Mouse (Mus musculus) forebrain, embryonic 14.5 days (tissue): Measurements from ENCODE around the gene Ifngr2. TPM values are rescaled to one million over a fixed set of nuclear protein-coding genes. Genes with fewer than 3 reads are reported as not detected.

ENCODE experiments used
- ATAC-seq: fragments of 200-750 bp; cut with Nextera tagmentation; 2 replicates; pipeline ENCODE4 v1.8.0; 2017; ENCODE audit warnings: mild to moderate bottlenecking, moderate library complexity
- DNase-seq: peaks from one replicate; pipeline ENCODE4 v3.0.0-alpha.2; 2015; ENCODE audit warnings: low spot score
- H3K27ac ChIP-seq: fragments of 300-500 bp; sonication (generic); 2 replicates; pipeline ENCODE4 v1.5.1; 2014; ENCODE audit warnings: low read depth, mild to moderate bottlenecking, control low read depth, low read length, moderate library complexity
- H3K27me3 ChIP-seq: fragments of 300-500 bp; sonication (generic); replicated peaks from 2 replicates; pipeline ENCODE4 v1.6.1; 2014; ENCODE audit warnings: low read length, control low read depth, mixed read lengths; ENCODE audit not compliant: control insufficient read depth, insufficient read depth
- H3K36me3 ChIP-seq: fragments of 300-500 bp; sonication (generic); 2 replicates; pipeline ENCODE4 v1.6.1; 2014; ENCODE audit warnings: low read length, control low read depth; ENCODE audit not compliant: control insufficient read depth, insufficient read depth
- H3K4me1 ChIP-seq: fragments of 300-500 bp; sonication (generic); 2 replicates; pipeline ENCODE4 v1.6.1; 2014; ENCODE audit warnings: antibody characterized with exemption, low read length, control low read depth; ENCODE audit not compliant: control insufficient read depth, insufficient read depth
- H3K4me2 ChIP-seq: fragments of 300-500 bp; sonication (generic); 2 replicates; pipeline ENCODE4 v1.6.1; 2014; ENCODE audit warnings: mild to moderate bottlenecking, control low read depth, low read length
- H3K4me3 ChIP-seq: fragments of 300-500 bp; sonication (generic); 2 replicates; pipeline ENCODE4 v1.5.1; 2014; ENCODE audit warnings: low read depth, low read length, control low read depth
- H3K9ac ChIP-seq: fragments of 300-500 bp; sonication (generic); 2 replicates; pipeline ENCODE4 v1.6.1; 2014; ENCODE audit warnings: mild to moderate bottlenecking, low read length, control low read depth, moderate library complexity
- H3K9me3 ChIP-seq: fragments of 300-500 bp; sonication (generic); replicated peaks from 2 replicates; pipeline ENCODE4 v1.6.1; 2016; ENCODE audit warnings: low read length, control low read depth, mixed read lengths; ENCODE audit not compliant: control insufficient read depth
- WGBS: fragments of 180-500 bp; shearing (Covaris S2); extraction: QIAGEN DNeasy Blood & Tissue Kit; methylation state at CpG from one replicate; pipeline ENCODE4 v1.1.7; 2014; 5-methylcytosine and 5-hydroxymethylcytosine counted together
- polyA plus RNA-seq: library from polyadenylated mRNA; unstranded; fragments of >200 nt; fragmentation: Nextera tagmentation; extraction: Ambion mirVana; gene quantifications from 2 replicates; pipeline ENCODE4 v1.2.1, GENCODE M21; 2014

Gene Ifngr2
- polyA plus RNA-seq, 1 experiment from 2014 or later, result 77.3 TPM

GRCm38 (mm10) chr16:91566002-91566401 lies 19.1 kb downstream of the Ifngr2 start:
- ATAC-seq (no peak), DNase-seq (no peak)
- no peak overlapping the region for H3K4me2 ChIP-seq
- H3K27ac ChIP-seq, result no peak overlapping the region
- H3K27me3 ChIP-seq, result no peaks in the 10 kb centered on the region
- H3K9ac ChIP-seq, result no peak overlapping the region
- H3K36me3 ChIP-seq, result peaks cover 18% of the 10 kb centered on the region
- no peak overlapping the region for H3K4me3 ChIP-seq
- no peaks in the 10 kb centered on the region for H3K4me1 ChIP-seq
- no peaks in the 10 kb centered on the region for H3K9me3 ChIP-seq
- WGBS, result 92% methylated on average over 7 of the region's 7 CpGs

DNA sequence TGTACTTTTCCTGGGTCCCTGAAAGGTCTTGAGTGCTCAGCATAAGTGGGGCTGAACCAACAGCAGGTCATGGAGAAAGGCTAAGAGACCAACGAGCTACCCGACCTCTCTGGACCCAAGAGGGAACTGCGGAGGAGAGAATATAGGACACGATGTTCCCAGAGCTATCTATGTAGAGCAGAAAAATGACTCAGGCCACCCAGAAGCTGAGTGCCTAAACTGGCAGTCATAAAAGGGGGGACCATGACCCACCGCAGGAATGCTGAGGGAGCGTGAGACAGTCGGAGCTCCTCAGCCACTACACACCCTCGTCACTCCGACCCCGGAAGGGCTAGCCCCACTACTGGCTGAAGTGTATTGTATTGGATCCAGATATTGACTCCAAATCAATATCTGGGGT lies 22.1 kb downstream of the Ifngr2 start:
- no peaks in the 10 kb centered on the region for H3K27me3 ChIP-seq
- H3K9ac ChIP-seq, result no peak overlapping the region
- H3K27ac ChIP-seq, result no peak overlapping the region
- H3K4me1 ChIP-seq, result no peaks in the 10 kb centered on the region
- no peak overlapping the region for H3K4me2 ChIP-seq
- no peaks in the 10 kb centered on the region for H3K9me3 ChIP-seq
- no peak for ATAC-seq
- H3K36me3 ChIP-seq, result no peaks in the 10 kb centered on the region; the same call in 1 of the 2 replicates
- 86% methylated on average over 10 of the region's 10 CpGs for WGBS
- no peak for DNase-seq
- H3K4me3 ChIP-seq, result no peak overlapping the region

GRCm38 (mm10) chr16:91571105-91571504 lies 24.2 kb downstream of the Ifngr2 start:
- Histone ChIP-seq H3K36me3 (peaks cover 11% of the 10 kb centered on the region; the same call in 1 of the 2 replicates), H3K27me3 (no peaks in the 10 kb centered on the region), H3K4me3 (no peak overlapping the region), H3K4me1 (no peaks in the 10 kb centered on the region), H3K4me2 (no peak overlapping the region), H3K9me3 (no peaks in the 10 kb centered on the region), H3K27ac (no peak overlapping the region), H3K9ac (no peak overlapping the region)
- DNase-seq, result no peak
- WGBS, result 77% methylated on average over 3 of the region's 3 CpGs
- ATAC-seq, result no peak

GRCm38 (mm10) chr16:91575151-91575550 lies 28.3 kb downstream of the Ifngr2 start:
- ATAC-seq, result no peak
- 55% methylated on average over 13 of the region's 13 CpGs for WGBS
- Histone ChIP-seq H3K27me3 (no peaks in the 10 kb centered on the region), H3K4me1 (no peaks in the 10 kb centered on the region), H3K27ac (no peak overlapping the region), H3K36me3 (peaks cover 16% of the 10 kb centered on the region; the same call in 1 of the 2 replicates), H3K4me2 (no peak overlapping the region), H3K9ac (no peak overlapping the region), H3K9me3 (no peaks in the 10 kb centered on the region), H3K4me3 (no peak overlapping the region)
- DNase-seq, result no peak

DNA sequence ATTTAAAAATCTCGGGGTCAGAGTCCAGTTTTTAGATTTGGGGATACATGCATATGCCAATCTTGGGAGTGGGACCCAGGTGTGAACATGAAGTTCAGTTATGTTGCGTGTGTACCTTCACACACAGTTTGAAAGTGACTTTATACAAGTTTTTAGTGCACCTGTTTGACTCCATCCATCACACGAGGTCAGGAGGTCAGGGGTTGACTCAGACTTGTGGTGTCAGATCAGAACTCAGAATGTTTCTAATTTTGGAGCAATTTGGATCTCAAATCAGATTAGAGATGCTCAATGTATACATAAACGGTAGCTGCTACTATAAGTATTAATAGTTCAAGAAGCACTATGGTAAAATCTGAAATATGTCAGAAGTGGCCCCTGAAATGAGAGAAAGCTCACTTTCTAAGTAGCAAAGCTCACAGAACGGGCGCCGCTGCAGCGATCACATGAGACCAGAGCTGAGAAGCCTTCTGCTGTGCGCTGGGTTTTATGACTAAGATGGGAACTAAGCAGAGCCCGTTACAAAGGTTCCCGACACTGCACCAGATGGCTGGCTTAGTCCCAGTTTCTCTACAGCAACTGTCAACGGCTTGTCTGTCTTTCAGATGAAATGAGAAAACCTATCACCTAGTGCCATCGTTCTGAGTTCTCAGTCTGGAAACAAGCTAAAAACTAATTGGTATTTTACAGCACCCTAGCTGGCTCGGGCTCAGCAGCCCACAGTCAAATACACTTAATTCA lies 32.3 kb downstream of the Ifngr2 start:
- H3K36me3 ChIP-seq, result peaks cover 27% of the 10 kb centered on the region
- peak; percentile 93 for DNase-seq

GRCm38 (mm10) chr16:91582307-91582706 lies 35.4 kb downstream of the Ifngr2 start:
- 71% methylated on average over 2 of the region's 2 CpGs for WGBS

More for the DNA sequence above, 32.3 kb downstream of the Ifngr2 start:
- no peaks in the 10 kb centered on the region for H3K27me3 ChIP-seq
- H3K4me2 ChIP-seq, result no peak overlapping the region
- H3K27ac ChIP-seq, result peak overlapping the region; percentile 56; the same call in 1 of the 2 replicates
- no peak overlapping the region for H3K9ac ChIP-seq
- H3K4me1 ChIP-seq, result no peaks in the 10 kb centered on the region
- no peak overlapping the region for H3K4me3 ChIP-seq
- 70% methylated on average over 14 of the region's 14 CpGs for WGBS
- ATAC-seq, result peak; percentile 95
- H3K9me3 ChIP-seq, result no peaks in the 10 kb centered on the region

GRCm38 (mm10) chr16:91585617-91586016 lies 38.7 kb downstream of the Ifngr2 start:
- no peak for DNase-seq
- Histone ChIP-seq H3K27me3 (no peaks in the 10 kb centered on the region), H3K4me2 (no peak overlapping the region), H3K36me3 (peaks cover 25% of the 10 kb centered on the region), H3K4me3 (no peak overlapping the region), H3K9ac (no peak overlapping the region), H3K27ac (no peak overlapping the region), H3K9me3 (no peaks in the 10 kb centered on the region), H3K4me1 (no peaks in the 10 kb centered on the region)
- ATAC-seq, result no peak
- WGBS, result 94% methylated on average over 5 of the region's 5 CpGs

More at GRCm38 (mm10) chr16:91582307-91582706, 35.4 kb downstream of the Ifngr2 start:
- Histone ChIP-seq H3K36me3 (peaks cover 28% of the 10 kb centered on the region), H3K27me3 (no peaks in the 10 kb centered on the region), H3K4me3 (no peak overlapping the region), H3K9me3 (no peaks in the 10 kb centered on the region), H3K27ac (no peak overlapping the region), H3K4me2 (no peak overlapping the region), H3K4me1 (no peaks in the 10 kb centered on the region), H3K9ac (no peak overlapping the region)
- no peak for ATAC-seq
- peak; percentile 60 for DNase-seq

- no peaks in the 10 kb centered on the region for H3K9me3 ChIP-seq
- no peak overlapping the region for H3K27ac ChIP-seq
- DNase-seq, result no peak
- peaks cover 22% of the 10 kb centered on the region for H3K36me3 ChIP-seq
- no peaks in the 10 kb centered on the region for H3K4me1 ChIP-seq
- H3K4me3 ChIP-seq, result no peak overlapping the region
- no peak overlapping the region for H3K9ac ChIP-seq
- no peaks in the 10 kb centered on the region for H3K27me3 ChIP-seq
- 91% methylated on average over 6 of the region's 6 CpGs for WGBS
- no peak overlapping the region for H3K4me2 ChIP-seq
- no peak for ATAC-seq
Measured at GRCm38 (mm10) chr16:91586244-91586643, 39.4 kb downstream of the Ifngr2 start.

- Histone ChIP-seq H3K36me3 (peaks cover 18% of the 10 kb centered on the region), H3K9ac (no peak overlapping the region), H3K9me3 (no peaks in the 10 kb centered on the region), H3K27ac (no peak overlapping the region), H3K4me2 (no peak overlapping the region), H3K4me3 (no peak overlapping the region), H3K4me1 (no peaks in the 10 kb centered on the region), H3K27me3 (no peaks in the 10 kb centered on the region)
- DNase-seq (no peak), ATAC-seq (no peak)
- WGBS, result 52% methylated on average over 6 of the region's 6 CpGs
Measured at GRCm38 (mm10) chr16:91587730-91588453, 41.0 kb downstream of the Ifngr2 start.
